Mouse (Mus musculus): ENCODE results near the gene Sos1.
"Not testable (repeated sequence)": the region's sequence is repeated elsewhere in the genome, so short reads cannot be mapped to it uniquely, and the experiment has no call there.

The Sos1 gene

DNA sequence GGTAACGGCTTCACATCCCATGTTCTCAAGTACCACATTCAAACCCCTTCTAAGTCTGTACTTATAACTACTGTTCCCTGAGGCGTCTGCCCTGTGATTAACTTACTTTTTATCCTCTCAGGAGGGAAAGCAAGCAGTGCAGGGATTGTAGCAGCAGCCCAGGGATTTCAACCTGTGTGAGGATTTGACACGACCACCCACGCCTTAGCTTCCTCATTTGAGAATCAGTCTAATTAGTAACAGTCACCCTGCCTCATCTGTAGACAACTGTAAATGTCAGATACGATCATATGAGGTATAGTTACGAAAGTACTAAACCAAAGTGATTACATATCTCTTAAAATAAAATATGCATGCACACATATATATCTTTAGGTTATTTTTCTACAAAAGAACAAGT, 15.9 kb upstream of the Sos1 start:
- in situ Hi-C loops (cut with MboI, MseI): loop anchor here in 1 of 2 experiments (25.0 kb wide), 1 partner anchor 1134 kb away; the partner anchor contains the start of gene Cdc42ep3

DNA sequence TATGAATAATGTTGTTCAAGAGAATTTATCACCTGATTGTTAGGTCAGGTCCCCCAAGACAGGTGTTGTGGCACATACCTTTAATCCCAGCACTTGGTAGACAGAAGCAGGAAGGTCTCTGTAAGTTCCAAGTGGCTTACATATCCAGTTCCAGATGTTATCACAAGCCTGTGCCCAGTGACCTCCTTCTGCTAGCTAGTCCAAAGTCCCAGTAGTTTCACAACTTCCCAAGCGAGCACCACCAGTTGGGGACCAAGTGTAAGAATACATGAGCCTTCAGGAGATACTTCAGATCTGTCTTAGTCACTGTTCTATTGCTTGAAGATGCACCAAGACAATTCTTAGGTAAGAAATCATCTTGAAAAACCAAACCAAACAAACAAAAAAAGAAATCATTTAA, 13.6 kb upstream of the Sos1 start:
- in situ Hi-C loops (cut with MboI, MseI): loop anchor here in 1 of 2 experiments (25.0 kb wide), 1 partner anchor 1132 kb away; the partner anchor contains the start of gene Cdc42ep3

DNA sequence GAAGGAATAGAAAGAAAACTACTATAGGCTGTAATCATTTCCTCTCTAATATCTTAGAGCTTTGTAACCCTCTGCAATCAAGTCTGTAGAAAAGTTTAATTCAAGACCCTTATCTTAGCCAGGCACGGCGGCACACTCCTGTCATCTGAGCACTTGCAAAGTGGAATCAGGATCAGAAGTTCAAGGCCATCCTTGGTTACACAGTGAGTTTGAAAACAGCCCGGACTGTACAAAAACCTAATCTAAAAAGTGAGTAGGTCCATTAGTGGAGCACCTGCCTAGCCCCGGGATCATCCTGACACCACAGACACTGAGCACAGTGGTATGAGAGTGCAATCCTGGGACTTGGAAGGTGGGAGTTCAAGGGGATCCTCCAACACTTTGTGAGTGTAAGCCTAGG, 12.6 kb upstream of the Sos1 start:
- in situ Hi-C loops (cut with MboI, MseI): loop anchor here in 1 of 2 experiments (25.0 kb wide), 1 partner anchor 1131 kb away; the partner anchor contains the start of gene Cdc42ep3

DNA sequence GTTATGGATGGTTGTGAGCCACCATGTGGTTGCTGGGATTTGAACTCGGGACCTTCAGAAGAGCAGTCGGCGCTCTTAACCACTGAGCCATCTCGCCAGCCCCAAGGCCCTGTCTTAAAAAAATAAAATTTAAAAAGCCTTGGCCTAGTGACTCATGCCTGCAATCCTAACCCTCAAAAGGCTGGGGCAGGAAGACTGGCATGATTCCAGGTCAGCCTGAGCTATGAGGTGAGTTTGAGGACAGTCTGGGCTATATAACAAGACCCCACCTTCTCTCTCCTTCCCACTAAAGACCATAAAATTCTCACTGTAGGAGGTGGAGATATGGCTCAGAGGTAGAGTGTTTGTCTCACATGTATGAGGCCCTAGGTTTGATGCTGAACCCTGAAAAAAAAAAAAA, 12.0 kb upstream of the Sos1 start:
- in situ Hi-C loops (cut with MboI, MseI): loop anchor here in 1 of 2 experiments (25.0 kb wide), 1 partner anchor 1130 kb away; the partner anchor contains the start of gene Cdc42ep3

DNA sequence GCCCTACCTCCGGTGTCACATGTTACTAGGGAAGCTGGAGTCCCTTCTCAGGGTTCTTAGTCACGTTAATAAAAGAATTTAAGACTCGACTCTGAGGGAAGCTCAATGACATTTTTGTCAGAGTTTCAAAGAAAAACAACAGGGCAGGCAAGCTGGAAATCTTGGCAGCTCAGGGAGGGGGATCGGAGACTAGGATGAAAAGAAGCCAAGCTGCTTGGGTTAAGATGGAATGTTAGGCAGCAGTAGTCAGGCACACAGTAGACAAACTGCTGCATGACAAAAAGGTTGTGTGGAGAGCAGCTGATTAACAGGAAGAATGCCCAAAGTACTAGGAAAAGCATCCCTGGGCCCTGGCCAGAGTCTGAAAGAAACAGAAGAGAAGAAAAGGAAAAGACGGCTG, 9.9 kb upstream of the Sos1 start:
- in situ Hi-C loops (cut with MboI, MseI): loop anchor here in 1 of 2 experiments (25.0 kb wide), 1 partner anchor 1128 kb away; the partner anchor contains the start of gene Cdc42ep3

DNA sequence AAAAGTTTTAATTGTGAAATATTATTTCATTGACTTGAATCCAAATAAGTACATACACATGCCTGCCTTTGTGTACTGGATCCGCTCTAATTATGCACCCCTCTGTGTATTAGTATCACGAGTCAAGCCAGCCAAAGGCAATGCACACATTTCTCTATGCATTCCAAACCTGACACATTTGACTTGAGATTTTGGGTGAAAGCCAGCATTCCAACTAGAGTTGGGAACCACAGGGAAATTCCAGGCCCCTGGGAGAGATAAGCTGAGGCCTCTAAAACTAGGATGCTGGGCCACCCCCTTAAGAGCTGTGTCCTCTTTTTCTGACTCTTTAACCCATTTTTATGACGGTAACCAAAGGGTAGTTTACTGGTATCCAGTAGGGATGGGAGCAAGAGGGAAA, 8.7 kb upstream of the Sos1 start:
- in situ Hi-C loops (cut with MboI, MseI): loop anchor here in 1 of 2 experiments (25.0 kb wide), 1 partner anchor 1127 kb away; the partner anchor contains the start of gene Cdc42ep3

DNA sequence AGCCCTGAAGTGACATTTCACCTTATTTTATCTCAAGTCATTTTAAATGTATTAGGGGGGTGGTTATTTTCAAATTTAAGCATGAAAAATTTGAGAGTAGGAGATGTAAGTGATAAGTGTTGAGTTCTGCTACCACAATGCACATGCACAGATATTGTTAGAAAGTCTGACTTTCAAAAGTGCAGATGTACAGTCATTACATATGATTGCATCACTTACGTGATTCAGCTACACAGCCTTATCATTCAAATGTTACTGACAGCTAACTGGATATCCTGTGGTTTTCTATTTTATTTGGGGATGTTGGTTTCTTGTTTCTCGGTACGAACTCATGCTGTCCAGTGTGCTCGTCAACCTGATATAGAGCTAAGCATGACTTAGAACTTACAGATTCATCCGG, 4.9 kb upstream of the Sos1 start:
- in situ Hi-C loops (cut with MboI, MseI): loop anchor here in 1 of 2 experiments (25.0 kb wide), 1 partner anchor 1123 kb away; the partner anchor contains the start of gene Cdc42ep3

DNA sequence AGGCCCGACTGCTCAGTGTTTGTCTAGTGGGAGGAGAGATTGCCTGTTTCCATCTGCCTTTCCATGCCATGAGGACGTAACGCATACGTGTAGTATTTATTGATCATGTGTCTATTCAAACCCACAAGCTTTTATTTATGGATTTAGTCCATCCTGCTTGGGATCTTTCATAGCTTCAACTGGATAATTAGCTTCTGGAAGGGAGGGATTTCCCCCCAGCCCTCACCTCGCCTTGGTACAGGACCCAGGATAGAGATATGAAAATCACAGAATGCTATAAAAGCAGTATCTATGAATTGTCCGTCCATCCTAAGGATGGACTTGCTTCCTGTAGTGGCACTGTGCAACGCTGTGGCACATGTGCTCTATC, 587 bp upstream of the Sos1 start:
- in situ Hi-C loops (cut with MboI, MseI): loop anchor here (5.0 to 25.0 kb wide), 2 partner anchors 71 to 1119 kb away; partner anchors contain the start of gene Cdc42ep3 (in 1 of the 2)

DNA sequence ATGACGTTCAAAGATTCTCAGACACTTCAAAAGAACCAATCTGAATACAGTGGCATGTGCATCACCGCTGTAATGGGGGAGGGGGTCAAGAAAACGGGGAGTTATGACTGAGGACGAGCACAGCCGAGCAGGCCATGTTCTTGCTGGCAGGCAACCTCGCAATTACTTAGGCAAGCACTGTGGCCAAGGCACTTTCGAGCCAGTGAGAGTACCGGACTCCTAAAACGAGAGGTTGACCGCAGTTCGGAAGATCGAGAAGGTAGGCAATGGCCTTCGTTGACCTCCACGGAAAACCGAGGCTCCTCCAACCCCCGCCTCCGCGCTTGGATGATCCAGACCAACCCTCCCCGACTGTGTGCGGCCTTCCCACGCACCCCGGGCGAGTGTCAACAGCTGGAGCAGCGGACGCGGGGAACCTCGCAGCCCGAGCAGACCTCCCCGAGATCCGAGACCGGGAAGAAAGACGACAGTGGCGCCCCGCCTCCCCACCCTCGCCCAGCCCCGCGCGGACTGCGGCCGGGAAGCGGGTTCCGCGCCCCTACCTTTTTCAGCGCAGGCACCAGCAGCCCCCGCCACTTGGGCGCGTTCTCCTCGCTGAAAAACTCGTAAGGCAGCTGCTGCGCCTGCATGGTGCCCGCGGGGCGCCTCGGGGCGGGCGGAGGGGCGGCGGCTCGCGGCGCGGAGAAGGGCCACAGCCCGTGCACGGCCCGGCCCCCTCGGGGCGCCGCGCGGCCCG, 790 bp downstream of the Sos1 start:
- in situ Hi-C loops (cut with MboI, MseI): loop anchor here (5.0 to 25.0 kb wide), 2 partner anchors 73 to 1117 kb away; partner anchors contain the start of gene Cdc42ep3 (in 1 of the 2)

DNA sequence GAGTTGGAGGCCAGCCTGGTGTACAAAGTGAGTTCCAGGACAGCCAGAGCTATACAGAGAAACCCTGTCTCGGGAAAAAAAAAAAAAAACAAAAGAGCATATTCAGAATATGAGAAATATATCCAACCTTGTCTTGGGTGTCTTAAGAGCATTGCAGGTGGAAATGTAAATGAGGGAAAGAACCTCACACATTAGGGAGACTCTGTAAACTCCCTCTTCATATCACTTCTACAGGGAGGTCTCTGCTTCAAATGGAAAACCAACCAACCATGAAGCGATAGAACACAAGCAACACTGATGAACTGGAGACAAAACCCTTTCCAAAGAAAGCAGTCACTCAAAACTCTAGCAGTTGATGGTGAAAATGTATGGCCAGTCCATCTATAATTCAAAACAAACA, 2.6 kb downstream of the Sos1 start:
- in situ Hi-C loops (cut with MboI, MseI): loop anchor here in 1 of 2 experiments (25.0 kb wide), 1 partner anchor 1115 kb away; the partner anchor contains the start of gene Cdc42ep3

DNA sequence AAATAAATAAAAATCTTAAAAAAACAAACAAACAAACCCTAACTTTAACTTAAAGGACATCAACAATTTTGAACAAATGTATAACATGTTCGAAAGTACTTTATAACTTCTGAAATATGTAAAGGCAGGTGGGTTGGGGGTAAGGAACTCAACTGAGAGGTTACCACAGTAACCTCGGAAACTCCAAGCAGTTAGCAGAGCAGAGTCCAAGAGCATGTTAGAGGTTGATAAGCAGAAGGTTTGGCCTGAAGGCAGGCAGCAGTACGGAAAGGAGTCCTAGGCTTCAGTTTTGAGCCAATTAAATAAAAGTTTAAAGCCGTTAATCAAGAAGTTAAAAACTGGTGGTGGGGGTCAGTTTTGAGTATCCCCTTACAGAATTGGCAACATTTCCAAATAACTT, 3.8 kb downstream of the Sos1 start:
- in situ Hi-C loops (cut with MboI, MseI): loop anchor here in 1 of 2 experiments (25.0 kb wide), 1 partner anchor 1114 kb away; the partner anchor contains the start of gene Cdc42ep3

DNA sequence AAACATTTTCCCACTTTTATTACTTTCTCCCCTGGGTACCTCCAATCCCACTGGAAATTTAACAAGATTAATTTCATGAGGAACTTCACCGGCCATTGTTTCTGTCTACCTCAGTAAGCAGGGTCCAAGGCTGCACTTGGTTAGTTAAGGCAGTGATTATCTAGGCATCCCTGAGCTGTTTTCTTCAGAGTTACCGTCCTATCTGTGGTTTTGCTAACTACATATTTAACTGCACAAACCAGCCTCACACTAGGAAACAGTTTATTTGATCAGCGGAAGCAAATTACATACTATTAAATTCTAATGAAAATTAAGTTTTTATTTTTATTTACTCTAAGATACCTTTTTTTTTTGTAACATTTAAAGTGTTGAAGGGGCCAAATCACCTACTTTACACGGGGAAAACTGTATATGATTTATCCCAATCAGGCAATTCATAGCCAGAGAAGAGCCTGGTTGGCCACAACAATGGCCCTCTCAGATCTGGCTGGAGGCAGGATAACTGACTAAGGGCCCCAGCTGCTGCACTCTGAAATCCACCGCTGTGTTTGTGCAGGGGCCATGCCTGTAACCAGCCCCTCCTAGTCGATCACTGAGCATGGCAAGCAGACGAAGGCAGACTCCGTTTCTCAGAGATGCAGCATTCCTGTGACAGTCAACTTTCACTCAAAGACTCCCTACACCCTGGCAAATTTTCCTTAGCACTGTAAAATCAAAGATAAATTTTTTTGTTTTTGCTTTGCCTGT, 9.0 kb downstream of the Sos1 start:
- in situ Hi-C loops (cut with MboI, MseI): no loop called here

DNA sequence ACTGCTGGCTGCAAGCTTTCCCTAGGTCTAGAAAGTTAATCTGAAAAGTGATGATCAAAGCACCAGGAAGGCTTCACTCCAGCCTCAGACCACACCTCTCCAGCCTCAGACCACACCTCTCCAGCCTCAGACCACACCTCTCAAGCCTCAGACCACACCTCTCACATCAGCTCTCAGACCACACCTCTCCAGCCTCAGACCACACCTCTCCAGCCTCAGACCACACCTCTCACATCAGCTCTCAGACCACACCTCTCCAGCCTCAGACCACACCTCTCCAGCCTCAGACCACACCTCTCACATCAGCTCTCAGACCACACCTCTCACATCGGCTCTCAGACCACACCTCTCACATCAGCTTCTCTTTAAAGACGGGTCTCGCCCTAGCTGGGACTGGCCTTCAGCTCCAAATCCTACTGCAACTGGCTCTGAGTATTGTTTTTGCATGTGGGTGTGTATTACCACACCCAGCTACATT, 11.8 kb downstream of the Sos1 start:
- in situ Hi-C loops (cut with MboI, MseI): not testable (repeated sequence)

DNA sequence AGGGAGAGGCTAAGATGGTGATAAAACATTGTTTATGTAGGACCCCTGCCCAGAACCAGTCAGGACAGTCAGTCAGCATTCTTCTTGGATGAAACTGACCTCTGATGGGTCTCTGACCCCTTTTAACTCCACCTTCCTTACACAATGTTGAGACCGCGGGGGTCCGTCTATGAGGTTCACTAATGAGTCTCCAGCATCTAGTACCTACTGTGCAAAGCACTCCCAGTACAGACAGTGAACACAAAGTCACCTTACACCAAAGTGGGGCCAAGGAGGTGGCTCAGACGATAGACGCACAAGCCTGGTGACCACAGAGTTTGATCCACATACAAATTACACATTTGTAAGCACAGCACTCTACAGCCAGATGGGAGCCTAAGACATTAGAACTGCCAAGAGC, 20.0 kb downstream of the Sos1 start:
- in situ Hi-C loops (cut with MboI, MseI): no loop called here

DNA sequence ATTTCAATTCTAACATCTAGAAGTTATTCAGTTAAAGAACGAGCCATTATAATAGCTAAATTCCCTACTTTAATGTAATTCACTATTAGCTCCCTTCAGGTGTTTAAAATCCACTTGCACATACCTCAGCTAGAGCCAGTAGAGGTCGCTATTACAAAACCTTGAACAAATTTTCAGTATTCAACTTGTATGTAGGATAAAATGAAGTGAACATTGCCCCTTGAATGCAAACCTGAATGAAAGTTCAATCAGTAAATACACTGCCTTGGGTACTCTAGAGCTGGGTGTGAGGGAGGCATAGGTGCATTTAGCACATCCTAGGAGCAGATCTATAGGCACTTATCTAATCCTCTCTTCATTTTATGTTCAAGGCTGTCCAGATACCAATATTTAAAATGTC, 24.6 kb downstream of the Sos1 start:
- in situ Hi-C loops (cut with MboI, MseI): no loop called here

DNA sequence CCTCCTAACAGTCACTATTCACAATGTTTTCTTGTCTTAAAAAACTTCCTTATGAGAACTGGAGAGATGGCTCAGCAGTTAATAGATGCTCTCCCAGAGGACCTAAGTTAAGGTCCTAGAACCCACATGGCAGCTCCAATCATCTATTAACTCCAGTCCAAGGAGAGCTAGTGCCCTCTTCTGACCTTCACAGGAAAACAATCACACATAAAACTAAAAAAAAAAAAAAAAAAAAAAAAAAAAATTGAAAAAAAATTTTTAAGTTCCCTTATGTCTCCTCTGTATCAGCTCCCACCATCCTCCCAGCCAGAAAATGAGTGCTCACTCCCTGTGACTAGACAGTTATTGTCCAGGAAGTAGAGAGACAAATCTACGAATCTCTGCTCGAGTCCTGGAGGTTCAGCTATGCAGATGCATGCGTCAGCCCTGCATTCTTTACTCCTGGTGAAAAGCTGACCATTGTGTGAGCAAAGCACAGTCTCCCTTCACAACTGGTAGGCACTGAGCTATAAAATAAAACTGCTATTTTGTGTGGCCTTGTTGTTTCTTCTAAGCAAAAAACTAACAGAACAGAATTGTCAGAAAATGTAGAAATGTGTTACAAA, 29.7 kb downstream of the Sos1 start:
- in situ Hi-C loops (cut with MboI, MseI): no loop called here

DNA sequence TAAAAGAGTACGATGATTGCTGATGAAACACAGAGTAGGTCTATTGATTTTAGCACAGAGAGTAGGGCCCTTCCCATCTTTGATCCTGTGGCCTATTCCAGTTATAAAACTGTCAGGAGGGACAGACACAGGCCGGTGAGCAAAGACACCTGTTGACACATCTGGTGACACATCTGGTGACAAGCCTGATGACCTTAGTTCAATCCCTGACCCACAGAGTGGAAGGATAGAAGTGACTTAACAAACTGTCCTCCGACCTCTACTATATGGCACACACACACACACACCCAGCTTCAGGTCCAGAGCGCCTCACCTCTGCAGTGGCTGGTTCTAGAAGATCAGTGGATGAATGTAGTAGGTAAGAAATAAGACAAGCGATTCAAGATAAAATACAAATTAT, 33.8 kb downstream of the Sos1 start:
- in situ Hi-C loops (cut with MboI, MseI): no loop called here

DNA sequence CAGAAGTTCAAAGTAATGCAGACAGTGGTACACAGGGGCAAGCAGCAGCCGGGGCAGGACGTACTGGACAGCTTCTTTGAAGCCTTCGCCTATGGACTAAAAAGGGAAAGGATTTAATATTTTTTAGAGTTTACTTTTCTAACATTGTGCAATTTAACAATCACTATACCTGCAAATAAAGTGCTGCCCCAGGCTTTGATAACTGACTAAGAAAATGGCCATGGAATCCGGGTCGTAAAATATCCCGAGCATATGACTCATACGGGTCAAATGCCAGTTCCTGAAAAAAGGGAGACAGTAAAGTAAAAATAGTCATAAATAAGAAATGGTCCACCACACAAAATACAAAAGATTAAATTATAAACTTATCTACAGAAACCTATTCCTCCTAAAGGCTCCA, 34.8 kb downstream of the Sos1 start:
- in situ Hi-C loops (cut with MboI, MseI): no loop called here

DNA sequence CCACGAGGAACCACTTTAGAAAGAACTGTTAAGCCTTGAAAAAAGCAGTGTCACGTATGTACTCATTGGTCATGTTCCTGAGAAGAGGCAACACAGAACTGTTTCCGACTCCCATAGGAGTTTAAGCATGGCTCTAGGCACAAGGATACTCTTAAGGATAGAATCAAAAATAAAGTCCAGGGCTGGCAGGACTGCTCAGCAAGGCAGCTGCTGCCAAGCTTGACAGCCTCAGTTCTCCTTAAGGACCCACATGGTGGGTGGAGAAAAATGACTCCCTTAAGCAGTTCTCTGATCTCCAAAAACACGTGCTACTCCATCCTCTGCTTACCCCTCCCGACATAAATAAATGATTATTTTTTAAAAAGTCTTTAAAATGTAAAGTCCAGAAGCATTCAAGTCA, 44.6 kb downstream of the Sos1 start:
- in situ Hi-C loops (cut with MboI, MseI): no loop called here

DNA sequence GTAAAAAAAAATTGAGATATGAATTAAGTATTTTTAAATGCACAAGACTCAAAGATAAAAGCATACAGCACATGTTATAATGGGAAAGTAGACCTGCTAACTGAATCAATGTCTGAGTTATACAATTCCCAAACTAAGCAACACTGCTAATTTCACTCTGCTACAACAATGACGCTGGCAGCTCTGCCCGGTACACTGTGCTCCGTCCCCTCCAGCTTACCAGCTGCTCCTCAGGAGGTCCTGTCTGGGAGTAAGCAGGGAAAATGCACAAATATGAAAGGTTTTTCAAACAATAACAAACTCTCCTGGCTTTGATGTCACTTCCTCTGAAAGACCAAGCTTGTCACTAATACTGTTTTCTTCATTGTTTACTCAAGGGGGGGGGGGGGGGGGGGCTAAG, 45.8 kb downstream of the Sos1 start:
- in situ Hi-C loops (cut with MboI, MseI): no loop called here

DNA sequence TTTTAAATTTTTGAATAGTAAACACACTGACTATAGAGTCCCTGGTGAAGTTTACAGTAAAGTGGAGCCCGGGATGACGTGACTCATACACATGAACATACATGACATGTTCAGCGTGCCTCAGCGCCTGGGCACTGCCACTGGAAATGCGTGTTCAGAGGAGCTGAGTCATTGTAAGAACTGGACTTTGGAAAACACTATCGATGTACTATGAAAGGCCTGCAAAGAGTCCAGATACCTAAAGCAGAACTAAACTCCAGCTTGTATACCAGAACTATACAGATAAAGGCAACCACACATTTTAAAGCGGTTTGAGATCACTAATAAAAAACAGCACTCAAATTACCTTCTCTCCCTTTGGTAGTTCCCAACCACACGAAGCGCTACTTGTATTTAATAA, 48.3 kb downstream of the Sos1 start:
- in situ Hi-C loops (cut with MboI, MseI): no loop called here

DNA sequence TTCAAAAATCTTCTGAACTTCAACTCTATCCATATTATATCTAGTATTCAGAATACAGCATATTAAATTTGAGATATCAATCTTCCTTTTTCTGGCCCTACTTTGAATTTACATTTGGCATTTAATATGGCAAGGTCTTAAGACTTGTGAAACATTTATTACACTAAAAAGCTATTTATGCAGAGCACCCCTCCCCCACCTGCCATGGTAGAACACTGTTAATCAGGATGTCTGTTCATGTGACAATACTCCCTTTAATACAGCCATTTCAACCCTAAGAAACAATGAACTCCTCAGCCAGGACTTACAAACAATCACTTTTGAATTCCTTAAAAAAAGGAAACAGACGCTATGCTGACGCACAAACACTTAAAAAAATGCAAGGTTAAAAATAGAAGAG, 52.3 kb downstream of the Sos1 start:
- in situ Hi-C loops (cut with MboI, MseI): no loop called here

All from T-helper 17 cell (primary cell).